Mouse (Mus musculus) MEL (cell line): ENCODE data around the gene A730061H03Rik. TPM values are rescaled to one million over a fixed set of nuclear protein-coding genes. Genes with fewer than 3 reads are reported as not detected.

Experiments
- DNase-seq: peaks from one replicate; pipeline ENCODE4 v3.0.0; 2011; ENCODE audit warnings: low read depth, low spot score
- H3K27ac ChIP-seq: 2 replicates; pipeline ENCODE4 v1.5.1; 2012; ENCODE audit warnings: low read depth, mild to moderate bottlenecking, control low read depth, low read length, moderate library complexity; ENCODE audit not compliant: control insufficient read depth
- H3K27me3 ChIP-seq, 2 experiments: fragments of 150-350 bp in 1 of 2; sonication (generic) in 1 of 2; 2 replicates each; pipeline ENCODE4 v1.6.1; 2012; ENCODE audit warnings: low read length in 2 of 2, mild to moderate bottlenecking in 2 of 2, improper control_type of control experiment in 1 of 2, moderate library complexity in 1 of 2; ENCODE audit not compliant: insufficient read depth in 2 of 2, control insufficient read depth in 1 of 2
- H3K36me3 ChIP-seq, 2 experiments: 2 replicates each; pipeline ENCODE4 v1.6.1; 2012 to 2014; ENCODE audit warnings: low read length in 2 of 2, improper control_type of control experiment in 1 of 2, inconsistent platforms in 1 of 2, mild to moderate bottlenecking in 1 of 2; ENCODE audit not compliant: insufficient read depth in 2 of 2, control insufficient read depth in 1 of 2
- H3K4me1 ChIP-seq, 2 experiments: fragments of 150-350 bp in 1 of 2; sonication (generic) in 1 of 2; 2 replicates each; pipeline ENCODE4 v1.6.1; 2012; ENCODE audit warnings: low read length in 2 of 2, improper control_type of control experiment in 1 of 2, mild to moderate bottlenecking in 1 of 2; ENCODE audit not compliant: insufficient read depth in 2 of 2, control insufficient read depth in 1 of 2
- H3K4me3 ChIP-seq, 2 experiments: fragments of 150-350 bp in 1 of 2; sonication (generic) in 1 of 2; 2 replicates each; pipeline ENCODE4 v1.5.1; 2012; ENCODE audit warnings: low read depth in 2 of 2, low read length in 2 of 2, mild to moderate bottlenecking in 2 of 2, moderate library complexity in 2 of 2, control low read depth in 1 of 2, improper control_type of control experiment in 1 of 2; ENCODE audit not compliant: control insufficient read depth in 1 of 2, insufficient read depth in 1 of 2
- H3K79me2 ChIP-seq: 2 replicates; pipeline ENCODE4 v1.6.1; 2012; ENCODE audit warnings: mild to moderate bottlenecking, low read length, moderate library complexity; ENCODE audit not compliant: control insufficient read depth, poor library complexity, insufficient read depth
- H3K9ac ChIP-seq: 2 replicates; pipeline ENCODE4 v1.6.1; 2012; ENCODE audit warnings: low read depth, mild to moderate bottlenecking, control low read depth, low read length, moderate library complexity; ENCODE audit not compliant: control insufficient read depth, poor library complexity, severe bottlenecking
- H3K9me3 ChIP-seq: fragments of 150-350 bp; sonication (generic); replicated peaks from 2 replicates; pipeline ENCODE4 v1.6.1; 2012; ENCODE audit warnings: mild to moderate bottlenecking, low read length, improper control_type of control experiment, moderate library complexity; ENCODE audit not compliant: insufficient read depth
- CHD1 ChIP-seq: IDR thresholded peaks from 2 replicates; pipeline ENCODE4 v1.6.1; 2012; ENCODE audit warnings: low read depth, mild to moderate bottlenecking, inconsistent platforms, low read length, improper control_type of control experiment
- E2F4 ChIP-seq: IDR thresholded peaks from 2 replicates; pipeline ENCODE4 v1.6.1; 2011; ENCODE audit warnings: low read depth, low read length, improper control_type of control experiment, borderline replicate concordance
- ELF1 ChIP-seq: IDR thresholded peaks from 2 replicates; pipeline ENCODE4 v1.6.1; 2014; ENCODE audit warnings: low read depth, mild to moderate bottlenecking, inconsistent platforms, low read length, improper control_type of control experiment, moderate library complexity
- ETS1 ChIP-seq: IDR thresholded peaks from 2 replicates; pipeline ENCODE4 v1.6.1; 2012; ENCODE audit warnings: low read depth, mild to moderate bottlenecking, inconsistent platforms, low read length, improper control_type of control experiment, moderate library complexity
- GATA1 ChIP-seq: IDR thresholded peaks from 2 replicates; pipeline ENCODE4 v1.6.1; 2011; ENCODE audit warnings: low read depth, low read length, improper control_type of control experiment
- JUND ChIP-seq: IDR thresholded peaks from 2 replicates; pipeline ENCODE4 v1.6.1; 2011; ENCODE audit warnings: low read depth, mild to moderate bottlenecking, improper control_type of control experiment, low read length
- KAT2A ChIP-seq: conservative IDR thresholded peaks from 2 replicates; pipeline ENCODE4 v1.6.1; 2012; ENCODE audit warnings: low read depth, low read length, improper control_type of control experiment, inconsistent platforms
- MAX ChIP-seq: IDR thresholded peaks from 2 replicates; pipeline ENCODE4 v1.6.1; 2011; ENCODE audit warnings: low read length, improper control_type of control experiment
- MAZ ChIP-seq: IDR thresholded peaks from 2 replicates; pipeline ENCODE4 v1.6.1; 2012; ENCODE audit warnings: low read depth, mild to moderate bottlenecking, inconsistent platforms, low read length, improper control_type of control experiment
- MEF2A ChIP-seq: IDR thresholded peaks from 2 replicates; pipeline ENCODE4 v1.6.1; 2014; ENCODE audit warnings: low read depth, mild to moderate bottlenecking, inconsistent platforms, low read length, improper control_type of control experiment; ENCODE audit not compliant: poor library complexity, insufficient replicate concordance, severe bottlenecking; ENCODE audit errors: extremely low read depth
- MXI1 ChIP-seq: IDR thresholded peaks from 2 replicates; pipeline ENCODE4 v1.6.1; 2011; ENCODE audit warnings: mild to moderate bottlenecking, low read depth, low read length, improper control_type of control experiment
- NRF1 ChIP-seq: IDR thresholded peaks from 2 replicates; pipeline ENCODE4 v1.6.1; 2014; ENCODE audit warnings: low read depth, mild to moderate bottlenecking, inconsistent platforms, low read length, improper control_type of control experiment, moderate library complexity; ENCODE audit not compliant: poor library complexity, insufficient read depth, severe bottlenecking
- POLR2AphosphoS2 ChIP-seq: IDR thresholded peaks from 2 replicates; pipeline ENCODE4 v1.6.1; 2011; ENCODE audit warnings: low read length, improper control_type of control experiment
- POLR2AphosphoS5 ChIP-seq: IDR thresholded peaks from 2 replicates; pipeline ENCODE4 v1.6.1; 2012; ENCODE audit warnings: low read depth, borderline replicate concordance, mild to moderate bottlenecking, inconsistent platforms, low read length, moderate library complexity, mixed read lengths
- SIN3A ChIP-seq: IDR thresholded peaks from 2 replicates; pipeline ENCODE4 v1.6.1; 2012; ENCODE audit warnings: low read length, improper control_type of control experiment, inconsistent platforms
- SMC3 ChIP-seq: IDR thresholded peaks from 2 replicates; pipeline ENCODE4 v1.6.1; 2011; ENCODE audit warnings: low read depth, low read length, improper control_type of control experiment
- TAL1 ChIP-seq: IDR thresholded peaks from 2 replicates; pipeline ENCODE4 v1.6.1; 2012; ENCODE audit warnings: mild to moderate bottlenecking, inconsistent platforms, low read length, moderate library complexity, mixed read lengths
- TCF12 ChIP-seq: IDR thresholded peaks from 2 replicates; pipeline ENCODE4 v1.6.1; 2014; ENCODE audit warnings: low read depth, mild to moderate bottlenecking, inconsistent platforms, low read length, improper control_type of control experiment, moderate library complexity
- UBTF ChIP-seq: IDR thresholded peaks from 2 replicates; pipeline ENCODE4 v1.6.1; 2012; ENCODE audit warnings: low read depth, mild to moderate bottlenecking, inconsistent platforms, low read length, improper control_type of control experiment, moderate library complexity, borderline replicate concordance; ENCODE audit not compliant: insufficient read depth
- USF2 ChIP-seq, 2 experiments: IDR thresholded peaks; 2 replicates each; pipeline ENCODE4 v1.6.1; 2011 to 2012; ENCODE audit warnings: improper control_type of control experiment in 2 of 2, low read length in 2 of 2, borderline replicate concordance in 1 of 2, inconsistent platforms in 1 of 2, low read depth in 1 of 2, mild to moderate bottlenecking in 1 of 2; ENCODE audit not compliant: insufficient read depth in 1 of 2
- ZC3H11A ChIP-seq: IDR thresholded peaks from 2 replicates; pipeline ENCODE4 v1.6.1; 2012; ENCODE audit warnings: low read depth, mild to moderate bottlenecking, inconsistent platforms, low read length, improper control_type of control experiment
- ZKSCAN1 ChIP-seq: IDR thresholded peaks from 2 replicates; pipeline ENCODE4 v1.6.1; 2012; ENCODE audit warnings: low read depth, mild to moderate bottlenecking, inconsistent platforms, low read length, improper control_type of control experiment, moderate library complexity
- ZMIZ1 ChIP-seq: IDR thresholded peaks from 2 replicates; pipeline ENCODE4 v1.6.1; 2012; ENCODE audit warnings: low read depth, mild to moderate bottlenecking, inconsistent platforms, low read length, improper control_type of control experiment, moderate library complexity
- polyA plus RNA-seq, 2 experiments: library from polyadenylated mRNA; stranded (reverse) in 1 of 2; unstranded in 1 of 2; fragments of >175 nt in 1 of 2; fragments of >200 nt in 1 of 2; gene quantifications; 2 replicates each; pipeline versions ENCODE4 v1.2.1 to v1.2.4; 2012; ENCODE audit warnings: low replicate concordance in 2 of 2, low read depth in 1 of 2; ENCODE audit not compliant: insufficient read length in 2 of 2, insufficient read depth in 1 of 2, missing spikeins in 1 of 2
- total RNA-seq: library from RNA; depleted of rRNA; stranded (reverse); fragments of 300-350 nt; gene quantifications from 2 replicates; pipeline ENCODE4 v1.2.3, GENCODE M21; 2012

A730061H03Rik gene
- total and polyA plus RNA-seq, 3 experiments: 0.73 to 0.86 TPM; not detected in 1

DNA sequence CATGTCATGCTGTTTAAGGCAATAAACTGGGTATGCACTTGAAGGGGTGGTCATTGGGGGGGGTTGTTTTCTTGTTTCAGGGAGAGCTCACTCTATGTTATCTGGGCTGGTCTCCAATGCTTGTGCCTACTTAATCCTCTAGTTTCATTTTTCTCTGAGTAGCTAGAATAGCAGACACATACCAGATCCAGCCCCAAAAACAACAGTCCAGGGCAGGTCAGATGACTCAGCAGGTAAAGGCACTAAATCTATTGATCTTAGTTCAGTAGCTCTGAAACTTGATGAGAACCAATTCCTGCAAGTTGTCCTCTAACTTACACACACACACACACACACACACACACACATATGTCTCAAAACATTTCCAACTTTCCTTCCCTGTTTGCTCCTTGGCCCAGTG is 11.6 kb upstream of the A730061H03Rik start:
- H3K9ac ChIP-seq: no peak overlapping the region
- peaks cover 0 to 3% of the 10 kb centered on the region in 2 experiments; a peak in 2 of 4 replicates for H3K36me3 ChIP-seq
- H3K4me3 ChIP-seq: no peak overlapping the region
- H3K27ac ChIP-seq: no peak overlapping the region
- H3K4me1 ChIP-seq: peaks cover 5 to 8% of the 10 kb centered on the region in 2 experiments
- TF ChIP-seq E2F4 (no peak), MXI1 (no peak), TCF12 (no peak), POLR2AphosphoS2 (no peak), KAT2A (no peak), GATA1 (no peak), POLR2AphosphoS5 (no peak)
- DNase-seq: no peak
- no peaks in the 10 kb centered on the region for H3K79me2 ChIP-seq
- H3K9me3 ChIP-seq: no peaks in the 10 kb centered on the region
- no peaks in the 10 kb centered on the region for H3K27me3 ChIP-seq

DNA sequence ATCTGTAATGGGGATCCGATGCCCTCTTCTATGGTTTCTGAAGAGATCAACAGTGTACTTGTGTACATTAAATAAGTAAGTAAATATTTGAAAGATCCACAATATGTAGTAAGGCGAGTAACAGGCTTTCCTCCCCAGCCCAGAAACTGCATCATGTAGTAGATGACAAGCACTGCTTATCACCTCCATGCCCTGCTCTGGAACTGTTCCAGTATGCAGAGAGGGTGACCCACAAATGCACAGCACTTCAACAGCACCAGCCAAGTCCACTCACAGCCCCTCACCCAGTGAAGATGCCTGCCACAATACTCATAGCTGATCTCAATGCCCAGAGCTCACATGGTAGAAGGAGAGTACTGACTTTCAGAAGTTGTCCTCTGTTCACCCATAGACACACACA is 10.4 kb upstream of the A730061H03Rik start:
- Histone ChIP-seq H3K27me3 (no peaks in the 10 kb centered on the region), H3K9ac (no peak overlapping the region), H3K4me1 (peaks cover 5 to 8% of the 10 kb centered on the region in 2 experiments), H3K36me3 (peaks cover 0 to 3% of the 10 kb centered on the region in 2 experiments; a peak in 2 of 4 replicates), H3K9me3 (no peaks in the 10 kb centered on the region), H3K79me2 (no peaks in the 10 kb centered on the region), H3K27ac (no peak overlapping the region), H3K4me3 (no peak overlapping the region)
- TF ChIP-seq SMC3 (no peak), ELF1 (no peak)
- no peak for DNase-seq

DNA sequence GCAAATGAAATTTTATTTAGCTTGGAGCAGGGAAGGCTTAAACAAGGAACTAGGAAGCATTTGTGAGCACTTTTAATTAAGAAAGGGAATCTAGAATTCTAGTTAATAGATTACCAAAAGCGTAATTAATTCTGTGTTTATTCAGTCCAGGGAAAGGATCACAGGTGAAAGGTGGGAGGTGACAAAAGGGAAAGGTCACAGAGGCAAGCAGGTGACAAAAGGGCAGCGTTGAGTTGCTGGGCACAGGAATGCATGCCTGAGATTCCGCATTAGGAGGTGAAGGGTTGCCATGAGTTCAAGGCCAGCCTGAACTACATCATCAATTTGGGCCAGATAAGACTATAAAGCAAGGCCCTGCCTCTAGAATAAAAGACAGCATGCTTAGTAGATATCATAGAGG is 7.3 kb upstream of the A730061H03Rik start:
- no peak overlapping the region for H3K9ac ChIP-seq
- H3K4me1 ChIP-seq: peaks cover 5 to 8% of the 10 kb centered on the region in 2 experiments
- TF ChIP-seq ZC3H11A: no peak
- TF ChIP-seq TAL1: no peak
- no peak for TF ChIP-seq KAT2A
- no peak for TF ChIP-seq JUND
- TF ChIP-seq ETS1: no peak
- no peak for TF ChIP-seq MXI1
- no peak for TF ChIP-seq ZMIZ1
- no peak for TF ChIP-seq POLR2AphosphoS5
- TF ChIP-seq GATA1: no peak
- no peak for TF ChIP-seq ZKSCAN1
- TF ChIP-seq TCF12: no peak
- no peak for TF ChIP-seq MAZ
- TF ChIP-seq CHD1: no peak
- TF ChIP-seq NRF1: no peak
- TF ChIP-seq USF2 (IDR thresholded peaks at IDR 0.05; ENCODE audit: borderline replicate concordance in 1 of 2, insufficient read depth in 1 of 2, low read depth in 1 of 2, low read length in 2 of 2): no peak
- TF ChIP-seq MAX: no peak
- TF ChIP-seq MEF2A: no peak
- no peak for TF ChIP-seq UBTF
- no peak for TF ChIP-seq SIN3A
- no peak for DNase-seq
- H3K27ac ChIP-seq: no peak overlapping the region
- no peaks in the 10 kb centered on the region for H3K9me3 ChIP-seq
- peaks cover 0 to 3% of the 10 kb centered on the region in 2 experiments; a peak in 2 of 4 replicates for H3K36me3 ChIP-seq
- no peaks in the 10 kb centered on the region for H3K79me2 ChIP-seq
- H3K27me3 ChIP-seq: no peaks in the 10 kb centered on the region
- no peak overlapping the region for H3K4me3 ChIP-seq
